Mouse (Mus musculus) left cerebral cortex, postnatal 4 days (tissue): Measurements from ENCODE around the gene Ep400. TPM values are rescaled to one million over a fixed set of nuclear protein-coding genes. Genes with fewer than 3 reads are reported as not detected.
"Not testable (repeated sequence)": the region's sequence is repeated elsewhere in the genome, so short reads cannot be mapped to it uniquely, and the experiment has no call there.

Experiments
- DNase-seq: peaks from one replicate; pipeline ENCODE4 v3.0.0-alpha.2; 2022
- intact Hi-C: fragments of 180-260 bp; cut with DNase I; formaldehyde crosslinking; loops from one replicate; pipeline ENCODE4 v1.15.1; 2025
- total RNA-seq, 2 experiments: library from RNA; stranded (reverse); gene quantifications; 2 replicates each; pipeline ENCODE4 v1.2.3; 2021

The Ep400 gene
- total RNA-seq, 2 experiments from 2014 or later: 121 to 122 TPM

GRCm38 (mm10) chr5:110779998-110780760, 9.7 kb upstream of the Ep400 start, which contains the start of gene Pus1:
Pus1 (minus strand) TSS chr5:110780659.
- intact Hi-C loops: no loop called here
- DNase-seq: peak; percentile 93

DNA sequence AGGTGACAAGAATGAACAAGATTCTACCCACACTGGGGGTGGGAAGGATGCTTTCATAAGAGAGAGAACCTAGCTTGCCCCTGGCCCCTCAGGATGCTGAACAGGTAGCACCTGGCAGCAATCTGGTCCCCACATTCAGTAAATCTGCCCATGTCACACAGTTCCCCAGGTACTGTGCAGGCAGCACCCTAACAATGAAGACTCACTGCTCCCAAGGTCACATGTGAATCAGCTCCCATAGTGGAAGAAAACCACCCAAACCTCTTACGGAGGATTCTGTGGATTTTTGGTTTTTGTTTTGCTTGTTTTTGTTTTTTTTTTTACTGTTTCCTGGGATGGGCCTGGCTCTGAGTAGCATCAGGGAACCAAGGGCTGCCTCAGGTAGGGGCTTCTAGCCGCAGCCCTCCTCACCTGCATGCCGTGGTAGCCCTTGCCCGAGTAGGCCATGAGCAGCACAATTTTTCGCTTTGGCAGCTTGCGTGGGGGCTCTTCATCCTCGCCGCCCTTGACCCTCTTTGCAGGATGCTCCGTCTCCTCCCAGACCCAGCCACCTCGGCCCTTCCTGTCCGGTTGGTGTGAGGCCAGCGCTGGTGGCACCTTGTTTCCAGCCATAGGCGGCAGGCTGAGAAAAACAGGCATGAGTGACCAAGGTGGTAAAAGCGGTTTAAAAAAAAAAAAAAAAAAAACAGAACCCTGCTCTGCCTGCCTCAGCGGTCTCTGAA, 8.9 kb upstream of the Ep400 start:
- no peak for DNase-seq
- intact Hi-C loops: no loop called here

DNA sequence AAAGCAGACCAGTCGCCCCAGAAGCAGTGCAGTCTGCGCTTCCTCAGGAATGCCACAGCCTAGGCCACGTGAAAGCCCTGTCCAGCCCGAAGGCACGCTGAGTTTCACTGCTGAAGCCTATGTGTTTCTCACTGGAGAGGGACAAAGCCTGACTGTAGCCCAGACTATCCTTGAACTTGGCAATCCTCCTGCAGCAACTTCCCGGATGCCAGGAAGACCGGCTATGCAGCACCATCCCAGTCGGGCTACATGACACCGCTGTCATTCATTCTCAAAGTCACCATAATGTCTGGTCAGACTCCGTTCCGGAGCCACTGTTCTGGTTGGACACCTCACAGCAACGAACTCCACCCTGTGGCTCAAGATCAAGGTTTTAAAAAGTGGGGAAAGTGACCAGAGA, 7.7 kb upstream of the Ep400 start:
- DNase-seq: no peak
- intact Hi-C loops: no loop called here

- intact Hi-C loops: no loop called here
Measured at GRCm38 (mm10) chr5:110776141-110776540, 5.6 kb upstream of the Ep400 start.

GRCm38 (mm10) chr5:110774511-110774910, 4.0 kb upstream of the Ep400 start:
- intact Hi-C loops: no loop called here
- DNase-seq: no peak

More at GRCm38 (mm10) chr5:110776141-110776540, 5.6 kb upstream of the Ep400 start:
- no peak for DNase-seq

- DNase-seq, intact Hi-C loops: not testable (repeated sequence)
Measured at GRCm38 (mm10) chr5:110772945-110773344, 2.4 kb upstream of the Ep400 start.

GRCm38 (mm10) chr5:110770031-110770445, 479 bp downstream of the Ep400 start:
- intact Hi-C loops: no loop called here
- DNase-seq: no peak

DNA sequence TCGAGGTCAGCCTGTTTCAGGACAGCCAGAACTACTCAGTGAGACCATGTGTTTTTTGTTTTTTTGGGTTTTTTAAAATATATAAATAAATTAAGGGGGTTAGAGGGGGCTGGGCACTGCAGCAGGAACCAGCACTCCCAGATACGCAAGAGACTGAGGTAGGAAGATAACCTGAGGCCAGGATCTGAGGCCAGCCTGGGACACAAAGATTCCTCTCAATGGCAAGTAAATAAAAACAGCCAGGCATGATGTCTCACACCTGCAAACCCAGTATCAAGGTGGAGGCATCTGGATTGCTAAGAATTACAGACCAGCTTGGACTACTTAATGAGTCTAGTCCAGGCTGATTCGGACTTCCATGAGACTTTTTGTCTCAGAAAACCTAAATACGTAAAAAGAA, 1.2 kb downstream of the Ep400 start:
- DNase-seq: no peak
- intact Hi-C loops: no loop called here

- intact Hi-C loops: no loop called here
- no peak for DNase-seq
Measured at GRCm38 (mm10) chr5:110763890-110764289, 6.6 kb downstream of the Ep400 start.

GRCm38 (mm10) chr5:110745021-110745420, 25.5 kb downstream of the Ep400 start:
- DNase-seq: no peak
- intact Hi-C loops: no loop called here

DNA sequence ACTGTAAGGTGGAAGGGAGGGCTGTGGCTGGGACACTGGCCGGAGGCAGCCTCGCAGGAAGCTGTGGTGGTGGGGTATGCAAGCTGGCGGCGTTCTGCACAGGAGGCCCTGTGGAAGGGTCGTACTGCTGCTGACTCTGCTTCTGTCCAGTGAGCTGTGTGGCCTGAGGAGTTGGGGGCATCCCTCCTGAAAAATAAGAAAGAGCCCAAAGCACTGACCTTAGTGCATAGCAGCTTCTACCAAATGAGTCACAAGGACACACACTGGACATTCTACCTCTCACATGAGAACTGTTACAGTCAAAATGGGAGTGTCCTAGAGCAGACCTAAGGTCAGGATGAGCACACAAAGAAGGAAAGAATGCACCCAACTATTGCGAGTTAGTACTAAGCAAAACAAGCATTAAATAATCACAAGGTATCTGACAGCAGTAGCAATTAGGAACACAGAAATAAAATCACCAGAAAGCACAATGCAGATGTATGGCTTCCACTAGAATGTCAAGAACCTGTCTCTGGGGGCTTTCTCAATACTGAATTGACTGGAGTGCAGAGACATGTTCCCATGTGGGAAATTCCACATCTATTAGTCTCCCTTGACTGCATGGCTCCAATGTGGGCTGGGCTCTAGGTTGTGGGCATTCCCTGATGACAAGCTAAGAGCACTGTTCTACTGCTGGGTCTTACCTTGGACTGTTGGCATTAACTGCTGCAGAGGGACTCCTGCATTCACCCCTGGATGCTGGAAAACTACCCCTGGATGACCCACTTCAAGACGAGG, 30.8 kb downstream of the Ep400 start:
- DNase-seq: no peak
- intact Hi-C loops: no loop called here

GRCm38 (mm10) chr5:110735606-110736005, 34.9 kb downstream of the Ep400 start:
- no peak for DNase-seq
- intact Hi-C loops: no loop called here

- no peak for DNase-seq
Measured at GRCm38 (mm10) chr5:110733231-110733823, 37.2 kb downstream of the Ep400 start.

GRCm38 (mm10) chr5:110731227-110731626, 39.3 kb downstream of the Ep400 start:
- DNase-seq: no peak

More at GRCm38 (mm10) chr5:110733231-110733823, 37.2 kb downstream of the Ep400 start:
- intact Hi-C loops: no loop called here

DNA sequence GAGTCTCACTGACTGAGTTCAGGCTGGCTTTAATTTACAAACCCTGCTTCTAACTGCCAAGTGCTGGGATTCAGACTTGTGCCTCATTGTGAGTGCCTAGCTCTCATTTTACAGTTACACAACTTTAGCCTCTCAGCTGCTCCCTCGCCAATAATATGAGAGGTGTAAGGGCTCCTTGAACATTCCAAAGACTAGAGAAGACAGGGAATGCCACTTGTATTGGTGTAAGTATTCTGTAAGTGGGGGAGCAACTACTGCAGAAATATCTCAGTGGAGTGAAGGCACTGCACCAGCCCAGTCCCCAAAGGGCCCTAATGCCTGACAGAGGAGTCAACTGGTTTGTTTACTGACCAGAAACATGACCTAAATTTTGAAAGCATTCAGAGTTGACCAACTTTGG, 42.7 kb downstream of the Ep400 start:
- intact Hi-C loops: no loop called here
- DNase-seq: no peak

More at GRCm38 (mm10) chr5:110731227-110731626, 39.3 kb downstream of the Ep400 start:
- intact Hi-C loops: no loop called here

DNA sequence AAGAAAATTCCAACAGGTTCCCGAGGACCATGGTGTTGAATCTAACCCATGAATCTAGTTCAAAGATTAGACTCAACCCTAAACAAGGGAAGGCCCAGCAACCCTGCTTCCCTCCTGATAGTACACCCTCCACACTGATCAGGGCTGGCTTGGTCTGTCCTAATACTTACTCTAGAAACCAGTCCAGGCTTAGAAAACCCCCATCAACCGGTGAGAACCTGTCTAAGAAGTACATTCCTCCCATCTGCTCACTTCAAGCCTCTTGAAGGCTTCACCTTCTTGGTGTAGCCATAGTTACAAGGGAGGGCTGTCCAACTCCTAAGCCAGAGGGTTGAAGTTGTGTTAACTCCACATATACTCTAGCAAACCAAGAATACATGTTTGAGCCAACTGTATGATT, 47.0 kb downstream of the Ep400 start:
- intact Hi-C loops: no loop called here
- no peak for DNase-seq

- intact Hi-C loops, DNase-seq: not testable (repeated sequence)
Measured at GRCm38 (mm10) chr5:110721463-110721862, 49.1 kb downstream of the Ep400 start.

DNA sequence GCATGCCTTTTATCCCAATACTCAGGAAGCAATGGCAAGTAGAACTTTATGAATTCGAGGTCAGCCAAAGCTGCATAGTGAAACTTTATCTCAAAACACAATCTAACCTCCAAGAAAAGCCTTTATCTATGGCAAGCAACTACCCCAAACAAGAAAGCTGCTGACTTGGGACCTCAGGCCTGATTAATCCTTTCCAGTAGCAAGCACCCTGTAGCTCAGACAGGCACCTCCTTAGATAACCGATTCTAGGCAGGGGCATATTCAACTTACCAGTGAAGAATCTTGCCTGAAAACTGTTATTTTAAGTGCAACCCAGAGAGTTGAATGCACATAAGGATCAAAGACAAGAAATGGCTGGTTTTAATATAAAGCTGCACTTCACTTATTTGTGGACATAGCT, 59.1 kb downstream of the Ep400 start:
- intact Hi-C loops: loop anchor here (10.0 kb wide), 1 partner anchor 47 kb away; no protein-coding TSS in a partner anchor
- no peak for DNase-seq

GRCm38 (mm10) chr5:110709256-110709655, 61.3 kb downstream of the Ep400 start:
- DNase-seq: no peak
- intact Hi-C loops: no loop called here

- DNase-seq: no peak
- intact Hi-C loops: no loop called here
Measured at GRCm38 (mm10) chr5:110704004-110704403, 66.5 kb downstream of the Ep400 start.

DNA sequence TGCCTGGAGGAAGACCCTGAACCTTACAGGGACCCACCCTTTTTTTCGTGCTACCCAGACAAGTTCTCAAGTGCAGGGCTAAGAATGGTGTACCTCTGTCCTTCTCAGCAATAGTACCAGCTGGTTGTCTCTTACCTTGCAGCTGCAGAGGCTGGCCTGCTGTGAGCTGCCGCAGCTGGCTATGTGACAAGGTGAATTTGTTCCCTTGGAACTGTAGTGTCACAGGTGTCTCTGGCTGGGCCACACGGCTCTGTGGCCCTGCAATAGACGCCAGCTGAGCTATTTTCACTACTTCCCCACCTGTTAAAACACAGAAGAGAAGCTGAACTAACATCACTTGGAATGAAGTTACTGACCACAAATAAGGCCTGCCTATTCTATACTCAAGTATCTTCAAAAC, 71.9 kb downstream of the Ep400 start:
- DNase-seq: no peak
- intact Hi-C loops: no loop called here
